Mouse (Mus musculus): ENCODE data around the gene Slc10a7.

- TF ChIP-seq POLR2A (IDR thresholded peaks at IDR 0.05; ENCODE audit: borderline replicate concordance, control insufficient read depth, low read depth, low read length) = no peak
- no peak for TF ChIP-seq CTCF (IDR thresholded peaks at IDR 0.05; ENCODE audit: control insufficient read depth, insufficient read depth, low read length)
Observed at GRCm38 (mm10) chr8:78751151-78751550, 242.0 kb downstream of the Slc10a7 start.
